Mouse (Mus musculus) gastrocnemius, postnatal 4 days (tissue): ENCODE results near the gene Mettl17. TPM values are rescaled to one million over a fixed set of nuclear protein-coding genes. Genes with fewer than 3 reads are reported as not detected.
A peak's percentile ranks its signal among the peaks of the same experiment; 100 is the strongest.
"Not testable (repeated sequence)": the region's sequence is repeated elsewhere in the genome, so short reads cannot be mapped to it uniquely, and the experiment has no call there.

Experiments
- DNase-seq, 2 experiments: peaks; one replicate each; pipeline ENCODE4 v3.0.0; 2021 to 2022; ENCODE audit warnings: low spot score in 2 of 2, mixed read lengths in 2 of 2
- long read RNA-seq, 2 experiments: library from polyadenylated mRNA; stranded (forward); transcript quantifications; one replicate each; pipeline ENCODE4 v2.0.0; 2021
- total RNA-seq, 2 experiments: library from RNA; stranded (reverse); gene quantifications; 2 replicates each; pipeline ENCODE4 v1.2.3; 2021

Gene Mettl17
- 10 to 100 TPM; 11.4 to 14.3 TPM for total RNA-seq
- long read RNA-seq, experiment 1, partial matches to known transcripts: 2 of 9 reads
- long read RNA-seq, experiment 1, other reads (novel, unspliced or antisense): 4 of 9 reads
- long read RNA-seq, experiment 2, partial matches to known transcripts: 0 of 9 reads
- long read RNA-seq, experiment 2, other reads (novel, unspliced or antisense): 5 of 9 reads

- peak; percentile 84 to 96 for DNase-seq
These were observed at the start of gene Mettl17 for GRCm38 (mm10) chr14:51884598-51885331. Mettl17 (plus strand) TSS chr14:51884842.

- DNase-seq: not testable (repeated sequence)
These were observed 46.2 kb upstream of the Mettl17 start for GRCm38 (mm10) chr14:51838480-51838879.

- no peak for DNase-seq
These were observed 42.4 kb upstream of the Mettl17 start for GRCm38 (mm10) chr14:51842250-51842649.

- DNase-seq: no peak
These were observed 41.9 kb upstream of the Mettl17 start for GRCm38 (mm10) chr14:51842781-51843180.

GRCm38 (mm10) chr14:51843882-51844281 is 40.8 kb upstream of the Mettl17 start:
- no peak for DNase-seq

GRCm38 (mm10) chr14:51846566-51846965 is 38.1 kb upstream of the Mettl17 start:
- DNase-seq: no peak

- DNase-seq: not testable (repeated sequence)
These were observed 33.6 kb upstream of the Mettl17 start for GRCm38 (mm10) chr14:51851006-51851405.

GRCm38 (mm10) chr14:51853399-51853798 is 31.2 kb upstream of the Mettl17 start, which contains the start of gene Ear6:
Ear6 (plus strand) TSS chr14:51853699.
- DNase-seq: no peak

GRCm38 (mm10) chr14:51855280-51855679 is 29.4 kb upstream of the Mettl17 start:
- DNase-seq: not testable (repeated sequence)

- DNase-seq: peak in 1 of 2 experiments; percentile 15
These were observed 21.0 kb upstream of the Mettl17 start for GRCm38 (mm10) chr14:51863603-51864002.

- no peak for DNase-seq
These were observed 13.9 kb upstream of the Mettl17 start for GRCm38 (mm10) chr14:51870756-51871155.

GRCm38 (mm10) chr14:51871741-51872140 is 12.9 kb upstream of the Mettl17 start:
- no peak for DNase-seq

GRCm38 (mm10) chr14:51877517-51877916 is 7.1 kb upstream of the Mettl17 start:
- no peak for DNase-seq

- DNase-seq: peak; percentile 35 to 59
These were observed 1.1 kb upstream of the Mettl17 start for GRCm38 (mm10) chr14:51883527-51884030.

GRCm38 (mm10) chr14:51884031-51884544 is 554 bp upstream of the Mettl17 start:
- DNase-seq: no peak

- no peak for DNase-seq
These were observed 1.4 kb downstream of the Mettl17 start for GRCm38 (mm10) chr14:51886051-51886450.

GRCm38 (mm10) chr14:51889833-51890232 is 5.2 kb downstream of the Mettl17 start:
- DNase-seq: no peak

GRCm38 (mm10) chr14:51892191-51892939 is 7.7 kb downstream of the Mettl17 start, which contains the start of gene Slc39a2:
Slc39a2 (plus strand) TSS chr14:51892889.
- DNase-seq: no peak

- DNase-seq: no peak
These were observed 8.6 kb downstream of the Mettl17 start for GRCm38 (mm10) chr14:51893094-51893794.

GRCm38 (mm10) chr14:51893809-51894208 is 9.2 kb downstream of the Mettl17 start:
- no peak for DNase-seq

- no peak for DNase-seq
These were observed 10.4 kb downstream of the Mettl17 start for GRCm38 (mm10) chr14:51895071-51895470.
